23 mouse cellular contexts compared by ENCODE assay signal in genomic region chr10:125270266-125270665, GRCm38 (mm10).
DNase-seq lines count a peak whose midpoint lies in the region; ATAC-seq and TF ChIP-seq lines count a peak whose summit lies in the region.
"Had no signal": no experiment of that assay in that cellular context is flagged by ENCODE, and none has a peak within 500 bp of the region (broad histone marks: within the 10 kb centered on the region; RNA-seq: fewer than 3 reads in every experiment).

No protein-coding gene starts in this region.

- no peaks in the 10 kb centered on the region for H3K79me2 ChIP-seq in liver, adult 2 months (ENCODE audit: control insufficient read depth, insufficient read depth, low read length)

- no peaks in the 10 kb centered on the region for H3K27me3 ChIP-seq in liver, adult 2 months (ENCODE audit: control insufficient read depth, insufficient read depth, low read length)
- no peaks in the 10 kb centered on the region for H3K27me3 ChIP-seq in liver, embryonic 11.5 days (replicated peaks; ENCODE audit: control insufficient read depth, insufficient read depth, low read length)
- H3K27me3 ChIP-seq in liver, postnatal 0 days (ENCODE audit: insufficient read depth, low read length) = no peaks in the 10 kb centered on the region
- H3K27me3 ChIP-seq: megakaryocyte, embryonic 14.5 days; neural tube, embryonic 15.5 days had no signal

- H3K36me3 ChIP-seq in liver, adult 2 months (ENCODE audit: control insufficient read depth, insufficient read depth, low read length) = no peaks in the 10 kb centered on the region
- no peaks in the 10 kb centered on the region for H3K36me3 ChIP-seq in liver, embryonic 11.5 days (ENCODE audit: control insufficient read depth, insufficient read depth, low read length)
- H3K36me3 ChIP-seq in liver, postnatal 0 days (replicated peaks; ENCODE audit: insufficient read depth, low read length) = no peaks in the 10 kb centered on the region
- H3K36me3 ChIP-seq: G1E; neural tube, embryonic 15.5 days had no signal

- WGBS in liver, adult 2 months = 18% methylated on average over 5 of the region's 5 CpGs
- 63% methylated on average over 5 of the region's 5 CpGs for WGBS in liver, embryonic 11.5 days
- WGBS in liver, postnatal 0 days (ENCODE audit: insufficient replicate concordance) = 40% methylated on average over 5 of the region's 5 CpGs

- no peak overlapping the region for H3K9ac ChIP-seq in liver, adult 2 months (ENCODE audit: low read depth, low read length)
- no peak overlapping the region for H3K9ac ChIP-seq in liver, embryonic 11.5 days (ENCODE audit: low read depth, low read length)
- H3K9ac ChIP-seq in liver, postnatal 0 days (replicated peaks) = no peak overlapping the region
- H3K9ac ChIP-seq: neural tube, embryonic 15.5 days had no signal

- H3K4me3 ChIP-seq in liver, adult 2 months (ENCODE audit: insufficient read depth, low read depth, low read length) = no peak overlapping the region
- no peak overlapping the region for H3K4me3 ChIP-seq in liver, embryonic 11.5 days (ENCODE audit: low read depth, low read length)
- H3K4me3 ChIP-seq in liver, postnatal 0 days (ENCODE audit: low read depth, low read length) = no peak overlapping the region
- no peak overlapping the region for H3K4me3 ChIP-seq in left cerebral cortex, adult 2 months
- H3K4me3 ChIP-seq: gastrocnemius, adult 2 months; megakaryocyte, embryonic 14.5 days; myocyte; neural tube, embryonic 15.5 days had no signal

- peaks cover 12% of the 10 kb centered on the region for H3K4me1 ChIP-seq in liver, adult 2 months (ENCODE audit: control insufficient read depth, insufficient read depth, low read length)
- no peaks in the 10 kb centered on the region for H3K4me1 ChIP-seq in liver, embryonic 11.5 days (replicated peaks; ENCODE audit: control insufficient read depth, insufficient read depth, low read length)
- peaks cover 20% of the 10 kb centered on the region for H3K4me1 ChIP-seq in liver, postnatal 0 days (ENCODE audit: insufficient read depth)
- H3K4me1 ChIP-seq: megakaryocyte, embryonic 14.5 days had no signal

- no peak for TF ChIP-seq POLR2A in liver, adult 2 months (IDR thresholded peaks at IDR 0.05; ENCODE audit: extremely low read depth, insufficient read depth, low read length)

- no peak overlapping the region; the same call in 1 of the 2 replicates for H3K27ac ChIP-seq in liver, adult 2 months (replicated peaks; ENCODE audit: insufficient read depth, low read depth, low read length)
- no peak overlapping the region for H3K27ac ChIP-seq in liver, embryonic 11.5 days (ENCODE audit: low read depth, low read length)
- H3K27ac ChIP-seq in liver, postnatal 0 days (ENCODE audit: low read depth) = peak overlapping the region; percentile 82
- H3K27ac ChIP-seq in left cerebral cortex, adult 2 months = no peak overlapping the region
- H3K27ac ChIP-seq: gastrocnemius, adult 2 months; neural tube, embryonic 15.5 days had no signal

- TF ChIP-seq CTCF in liver, adult 2 months (IDR thresholded peaks at IDR 0.05; ENCODE audit: low read depth, low read length) = no peak
- no peak for TF ChIP-seq CTCF in liver, postnatal 0 days (IDR thresholded peaks at IDR 0.05; ENCODE audit: low read depth)
- no peak for TF ChIP-seq CTCF in left cerebral cortex, adult 2 months (IDR thresholded peaks at IDR 0.05)

- no peaks in the 10 kb centered on the region for H3K9me3 ChIP-seq in liver, embryonic 11.5 days (ENCODE audit: control insufficient read depth, low read length)
- no peaks in the 10 kb centered on the region for H3K9me3 ChIP-seq in liver, postnatal 0 days (ENCODE audit: low read length)
- H3K9me3 ChIP-seq: neural tube, embryonic 15.5 days had no signal

- H3K4me2 ChIP-seq in liver, embryonic 11.5 days = no peak overlapping the region
- peak overlapping the region; percentile 9; the same call in 1 of the 2 replicates for H3K4me2 ChIP-seq in liver, postnatal 0 days (ENCODE audit: low read depth, low read length)
- H3K4me2 ChIP-seq: neural tube, embryonic 15.5 days had no signal

- TF ChIP-seq EP300 in liver, postnatal 0 days (IDR thresholded peaks at IDR 0.05; ENCODE audit: low read depth) = peak; percentile 77

- DNase-seq in liver, adult 2 months (ENCODE audit: extremely low read depth, low read depth, low spot score) = peak; percentile 96
- no peak for DNase-seq in liver, embryonic 11.5 days (ENCODE audit: low spot score)
- DNase-seq in fibroblast of lung, adult 2 months (ENCODE audit: low read depth) = peak; percentile 60
- DNase-seq in liver, postnatal 0 days = no peak
- peak; percentile 67 for DNase-seq in lung, postnatal 36 days
- no peak for DNase-seq in left cerebral cortex, adult 2 months (ENCODE audit: extremely low spot score in 1 of 2, low spot score in 2 of 2)
- no peak for DNase-seq in spleen, adult 12 weeks (ENCODE audit: low spot score)
- DNase-seq in left cerebral cortex, postnatal 10 days (ENCODE audit: extremely low spot score in 1 of 2, low spot score in 2 of 2) = no peak
- DNase-seq: adrenal gland, postnatal 10 days; cerebellum, adult 11 months; cerebellum, postnatal 14 days; embryo, embryonic 11 days; gastrocnemius, adult 2 months; kidney, adult 9 months; kidney, postnatal 36 days; midbrain, embryonic 14.5 days; right cerebral cortex, postnatal 25 days; thymus, postnatal 25 days had no signal

- intact Hi-C loops in left cerebral cortex, adult 2 months (cut with DNase I) = no loop called here
- intact Hi-C loops in left cerebral cortex, postnatal 10 days (cut with DNase I) = no loop called here

- no peak for ATAC-seq in liver, embryonic 11.5 days (replicated peaks; ENCODE audit: low FRiP score)
- peak; percentile 91 for ATAC-seq in liver, postnatal 0 days
- ATAC-seq: activated CD4-positive, CD25-positive, alpha-beta regulatory T cell, adult 4 months had no signal

Comparison
In these comparisons a context has a peak if more than half of its experiments do, and no peak if none do; other contexts are left out.
1. DNase-seq: peak in liver, adult 2 months (single experiment), fibroblast of lung, adult 2 months (single experiment) and lung, postnatal 36 days (single experiment); none in liver, embryonic 11.5 days (single experiment), liver, postnatal 0 days (single experiment), left cerebral cortex, adult 2 months (0 of 2), spleen, adult 12 weeks (single experiment) and left cerebral cortex, postnatal 10 days (0 of 2).